Mouse (Mus musculus): Measurements from ENCODE around the gene Zfp385a. TPM values are rescaled to one million over a fixed set of nuclear protein-coding genes. Genes with fewer than 3 reads are reported as not detected.

The Zfp385a gene
- total RNA-seq, 2 experiments from 2014 or later = 40.8 to 42.2 TPM

- Histone ChIP-seq H3K4me3 (peak overlapping the region; percentile 63), H3K27ac (peak overlapping the region; percentile 79)
- no peak for TF ChIP-seq CTCF (conservative IDR thresholded peaks at IDR 0.05)
- DNase-seq (ENCODE audit: low spot score in 2 of 2) = no peak
Observed at GRCm38 (mm10) chr15:103322396-103322795, 17.5 kb downstream of the Zfp385a start.

GRCm38 (mm10) chr15:103321076-103321475, 18.8 kb downstream of the Zfp385a start:
- 0 out of 2 replicates have a peak overlapping the region, but pooled peaks have one; percentile 14 for H3K27ac ChIP-seq
- no peak overlapping the region for H3K4me3 ChIP-seq
- no peak for DNase-seq (ENCODE audit: low spot score in 2 of 2)
- peak; percentile 67 for TF ChIP-seq CTCF (conservative IDR thresholded peaks at IDR 0.05)

DNA sequence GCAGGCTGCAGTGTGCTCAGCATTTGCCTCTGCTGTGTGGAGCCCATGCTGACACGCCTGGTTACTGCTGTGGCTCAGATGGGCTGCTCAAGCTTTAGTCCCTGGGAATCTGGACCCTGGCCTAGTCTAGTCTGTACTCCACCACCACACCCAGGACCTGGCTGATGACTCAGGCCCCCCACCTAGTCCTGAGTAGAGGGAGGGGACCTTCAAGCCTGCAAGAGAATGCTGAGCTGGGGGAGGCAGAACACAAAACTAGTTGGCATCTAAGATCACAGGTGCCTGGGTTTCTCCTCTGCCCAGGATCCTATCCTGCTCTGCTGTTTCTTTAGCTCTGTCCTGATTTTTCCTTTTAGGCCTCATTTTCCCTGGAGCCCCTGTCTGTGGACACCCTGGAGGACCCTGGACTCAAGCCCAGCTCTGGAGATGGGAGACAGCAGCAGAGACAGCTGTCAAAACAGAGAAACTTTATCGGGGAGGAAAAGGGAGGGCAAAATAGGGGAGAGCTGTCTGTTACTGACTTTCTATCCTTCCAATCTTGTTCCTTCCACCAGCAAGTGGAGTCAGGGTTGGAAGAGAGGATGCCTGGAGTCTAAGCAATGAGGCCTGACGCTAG, 21.6 kb downstream of the Zfp385a start:
- Histone ChIP-seq H3K4me3 (no peak overlapping the region), H3K27ac (no peak overlapping the region)
- no peak for TF ChIP-seq CTCF (conservative IDR thresholded peaks at IDR 0.05)
- no peak for DNase-seq (ENCODE audit: low spot score in 2 of 2)

- no peak for DNase-seq (ENCODE audit: low spot score in 2 of 2)
- Histone ChIP-seq H3K4me3 (no peak overlapping the region), H3K27ac (no peak overlapping the region)
- no peak for TF ChIP-seq CTCF (conservative IDR thresholded peaks at IDR 0.05)
Observed at GRCm38 (mm10) chr15:103317731-103318130, 22.2 kb downstream of the Zfp385a start.

GRCm38 (mm10) chr15:103317120-103317519, 22.8 kb downstream of the Zfp385a start:
- Histone ChIP-seq H3K27ac (no peak overlapping the region), H3K4me3 (no peak overlapping the region)
- no peak for DNase-seq (ENCODE audit: low spot score in 2 of 2)
- TF ChIP-seq CTCF (conservative IDR thresholded peaks at IDR 0.05) = no peak

GRCm38 (mm10) chr15:103315979-103316776, 23.7 kb downstream of the Zfp385a start:
- no peak overlapping the region for H3K4me3 ChIP-seq
- no peak for TF ChIP-seq CTCF (conservative IDR thresholded peaks at IDR 0.05)
- no peak overlapping the region for H3K27ac ChIP-seq
- DNase-seq (ENCODE audit: low spot score in 2 of 2) = no peak

- H3K4me3 ChIP-seq = peak overlapping the region; percentile 39
- peak in 1 of 2 experiments; percentile 68 for DNase-seq (ENCODE audit: low spot score in 2 of 2)
- peak; percentile 86 for TF ChIP-seq CTCF (conservative IDR thresholded peaks at IDR 0.05)
- peak overlapping the region; percentile 40; the same call in 1 of the 2 replicates for H3K27ac ChIP-seq
Observed at GRCm38 (mm10) chr15:103315011-103315502, 24.8 kb downstream of the Zfp385a start.

GRCm38 (mm10) chr15:103314181-103314580, 25.7 kb downstream of the Zfp385a start:
- Histone ChIP-seq H3K4me3 (no peak overlapping the region), H3K27ac (no peak overlapping the region)
- no peak for DNase-seq (ENCODE audit: low spot score in 2 of 2)
- TF ChIP-seq CTCF (conservative IDR thresholded peaks at IDR 0.05) = no peak

GRCm38 (mm10) chr15:103313495-103314095, 26.3 kb downstream of the Zfp385a start:
- Histone ChIP-seq H3K27ac (no peak overlapping the region), H3K4me3 (no peak overlapping the region)
- TF ChIP-seq CTCF (conservative IDR thresholded peaks at IDR 0.05) = peak; percentile 93
- DNase-seq (ENCODE audit: low spot score in 2 of 2) = peak; percentile 67 to 69

DNA sequence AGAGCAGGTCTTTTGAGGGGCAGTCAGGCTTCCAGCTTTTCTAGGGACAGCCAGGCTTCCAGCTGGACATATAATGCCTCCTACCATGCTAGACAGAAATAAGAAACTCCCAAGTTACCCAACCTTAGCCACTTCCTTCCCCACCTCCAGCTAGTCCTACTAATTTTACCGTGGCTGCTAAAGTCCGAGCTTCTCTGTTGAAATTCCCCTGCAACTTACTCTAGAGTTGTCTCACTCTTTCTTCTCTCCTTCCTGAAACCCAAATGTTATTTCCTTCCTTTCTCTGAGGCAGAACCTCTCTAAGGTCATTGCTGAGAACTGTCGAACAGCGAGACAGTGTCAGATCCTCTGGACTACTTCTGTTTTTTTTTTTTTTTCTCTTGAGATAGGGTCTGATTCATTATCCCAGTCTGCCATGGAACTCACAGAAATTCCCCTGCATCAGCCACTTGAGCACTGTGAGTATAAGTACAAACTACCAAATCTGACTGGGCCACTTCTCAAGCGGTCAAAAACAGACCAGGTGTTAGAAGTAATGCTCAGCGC, 29.5 kb downstream of the Zfp385a start, which contains the start of gene Gpr84:
Gpr84 (minus strand) TSS at position 248 of the 546 bp plus-strand sequence.
- no peak within 1 kb of the TSS for H3K4me3 ChIP-seq
- no peak for DNase-seq (ENCODE audit: low spot score in 2 of 2)
- TF ChIP-seq CTCF (conservative IDR thresholded peaks at IDR 0.05) = no peak
- H3K27ac ChIP-seq = no peak within 1 kb of the TSS

- Histone ChIP-seq H3K4me3 (no peak overlapping the region), H3K27ac (no peak overlapping the region)
- no peak for DNase-seq (ENCODE audit: low spot score in 2 of 2)
- TF ChIP-seq CTCF (conservative IDR thresholded peaks at IDR 0.05) = no peak
Observed at GRCm38 (mm10) chr15:103308876-103309580, 30.9 kb downstream of the Zfp385a start.
